ENCODE assay signal across 8 mouse cellular contexts in genomic region chr7:109174949-109175669, GRCm38 (mm10). TPM values are rescaled to one million over a fixed set of nuclear protein-coding genes. Genes with fewer than 3 reads are reported as not detected.
A peak's percentile ranks its signal among the peaks of the same experiment; 100 is the strongest.
DNase-seq lines count a peak whose midpoint lies in the region; ATAC-seq and TF ChIP-seq lines count a peak whose summit lies in the region.

Gene Lmo1, minus strand, starts transcription at chr7:109175207.

- H3K4me1 ChIP-seq in embryonic facial prominence, embryonic 10.5 days = peaks cover 63% of the 10 kb centered on the region
- peaks cover 17% of the 10 kb centered on the region for H3K4me1 ChIP-seq in heart, embryonic 15.5 days (replicated peaks)
- no peaks in the 10 kb centered on the region; the same call in 1 of the 2 replicates for H3K4me1 ChIP-seq in lung, postnatal 0 days (ENCODE audit: insufficient read depth, low read depth, low read length)
- H3K4me1 ChIP-seq in stomach, embryonic 16.5 days (ENCODE audit: control insufficient read depth, insufficient read depth, low read length) = peaks cover 6% of the 10 kb centered on the region; the same call in 1 of the 2 replicates

- H3K9ac ChIP-seq in heart, embryonic 15.5 days = peak within 1 kb of the TSS; percentile 55
- peak within 1 kb of the TSS; percentile 4; the same call in 1 of the 2 replicates for H3K9ac ChIP-seq in lung, postnatal 0 days (replicated peaks; ENCODE audit: low read depth)
- peak within 1 kb of the TSS; percentile 72 for H3K9ac ChIP-seq in stomach, embryonic 16.5 days (ENCODE audit: low read length)

- peaks cover 8% of the 10 kb centered on the region for H3K27me3 ChIP-seq in Patski
- H3K27me3 ChIP-seq in embryonic facial prominence, embryonic 10.5 days (replicated peaks; ENCODE audit: low read depth, poor library complexity, severe bottlenecking) = peaks cover 89% of the 10 kb centered on the region
- peaks cover 65% of the 10 kb centered on the region for H3K27me3 ChIP-seq in heart, embryonic 15.5 days
- H3K27me3 ChIP-seq in lung, postnatal 0 days (replicated peaks; ENCODE audit: insufficient read depth, low read length) = peaks cover 20% of the 10 kb centered on the region
- H3K27me3 ChIP-seq in stomach, embryonic 16.5 days (ENCODE audit: control insufficient read depth, insufficient read depth, low read length) = peaks cover 35% of the 10 kb centered on the region

- no peaks in the 10 kb centered on the region for H3K9me3 ChIP-seq in embryonic facial prominence, embryonic 10.5 days
- no peaks in the 10 kb centered on the region for H3K9me3 ChIP-seq in heart, embryonic 15.5 days (replicated peaks)
- no peaks in the 10 kb centered on the region for H3K9me3 ChIP-seq in lung, postnatal 0 days (ENCODE audit: low read length)
- no peaks in the 10 kb centered on the region for H3K9me3 ChIP-seq in stomach, embryonic 16.5 days (replicated peaks; ENCODE audit: control insufficient read depth, low read length)

- peak within 1 kb of the TSS; percentile 87 for H3K27ac ChIP-seq in embryonic facial prominence, embryonic 10.5 days (replicated peaks)
- H3K27ac ChIP-seq in heart, embryonic 15.5 days = no peak within 1 kb of the TSS
- no peak within 1 kb of the TSS for H3K27ac ChIP-seq in lung, postnatal 0 days (ENCODE audit: low read length)
- H3K27ac ChIP-seq in stomach, embryonic 16.5 days (ENCODE audit: low read length) = no peak within 1 kb of the TSS

- in situ Hi-C loops in Patski (cut with MboI; ENCODE audit: low pct_unique_long_range_greater_than_20kb) = loop anchor here (5.0 to 25.0 kb wide), 4 partner anchors 38 to 537 kb away; partner anchors contain the start of genes Akip1, BC051019 and St5

- H3K4me3 ChIP-seq in embryonic facial prominence, embryonic 10.5 days = peak within 1 kb of the TSS; percentile 78
- H3K4me3 ChIP-seq in heart, embryonic 15.5 days = peak within 1 kb of the TSS; percentile 62
- peak within 1 kb of the TSS; percentile 51 for H3K4me3 ChIP-seq in lung, postnatal 0 days (ENCODE audit: low read depth, low read length)
- H3K4me3 ChIP-seq in stomach, embryonic 16.5 days (replicated peaks; ENCODE audit: low read length) = peak within 1 kb of the TSS; percentile 61

- no peak for TF ChIP-seq CTCF in Patski (IDR thresholded peaks at IDR 0.05)
- no peak for TF ChIP-seq CTCF in lung, postnatal 0 days (IDR thresholded peaks at IDR 0.05)

- no peaks in the 10 kb centered on the region for H3K36me3 ChIP-seq in embryonic facial prominence, embryonic 10.5 days (replicated peaks)
- no peaks in the 10 kb centered on the region for H3K36me3 ChIP-seq in heart, embryonic 15.5 days
- H3K36me3 ChIP-seq in lung, postnatal 0 days (ENCODE audit: insufficient read depth, low read length) = no peaks in the 10 kb centered on the region
- no peaks in the 10 kb centered on the region for H3K36me3 ChIP-seq in stomach, embryonic 16.5 days (ENCODE audit: control insufficient read depth, insufficient read depth, low read length)

- ATAC-seq in Patski = peak; percentile 57
- peak; percentile 63 for ATAC-seq in heart, embryonic 15.5 days (replicated peaks; ENCODE audit: insufficient number of reproducible peaks, insufficient read depth, low FRiP score, low read depth)
- peak; percentile 85 for ATAC-seq in lung, postnatal 0 days
- ATAC-seq in stomach, embryonic 16.5 days (ENCODE audit: insufficient read depth, low FRiP score) = peak; percentile 80

- peak; percentile 9 for DNase-seq in ES-CJ7 (ENCODE audit: low read depth, low spot score)
- DNase-seq in Patski (ENCODE audit: low read depth, low spot score) = no peak
- peak; percentile 64 for DNase-seq in embryonic facial prominence, embryonic 10.5 days (ENCODE audit: low spot score)
- peak; percentile 26 to 43 for DNase-seq in kidney, postnatal 25 days
- DNase-seq in lung, postnatal 0 days (ENCODE audit: low spot score) = peak; percentile 46
- no peak for DNase-seq in spleen, adult 18-20 months

- H3K4me2 ChIP-seq in heart, embryonic 15.5 days = peak within 1 kb of the TSS; percentile 96
- peak within 1 kb of the TSS; percentile 87 for H3K4me2 ChIP-seq in lung, postnatal 0 days (replicated peaks; ENCODE audit: low read depth, low read length)
- H3K4me2 ChIP-seq in stomach, embryonic 16.5 days (ENCODE audit: low read depth, low read length) = peak within 1 kb of the TSS; percentile 97

- CTCF ChIA-PET in Patski (lab: Charles Lee) = interaction anchor here (19.5 kb wide), 1 partner anchor 27 kb away, joined by 255 read pairs; no protein-coding TSS in a partner anchor

- POLR2A ChIA-PET in Patski (lab: Charles Lee) = interaction anchor here (0.7 to 0.8 kb wide), 3 partner anchors 8 to 35 kb away, joined by 3 to 4 read pairs (median 3); no protein-coding TSS in a partner anchor

- TF ChIP-seq EP300 in lung, postnatal 0 days (IDR thresholded peaks at IDR 0.05) = no peak

- WGBS in embryonic facial prominence, embryonic 10.5 days = 5% methylated on average over 67 of the region's 67 CpGs
- under 1% methylated on average over 66 of the region's 67 CpGs for WGBS in heart, embryonic 15.5 days
- under 1% methylated on average over 44 of the region's 67 CpGs for WGBS in lung, postnatal 0 days
- under 1% methylated on average over 67 of the region's 67 CpGs for WGBS in stomach, embryonic 16.5 days

RNA-seq across cellular contexts. Expression of gene Lmo1, which starts in this region (rescaled TPM):
- 10.7 TPM for polyA plus RNA-seq in Patski (2021)
- polyA plus RNA-seq in embryonic facial prominence, embryonic 10.5 days (2016; fragmentation: Nextera tagmentation; extraction: Ambion mirVana) = 23.6 and 30.3 TPM in 2 replicates
- polyA plus RNA-seq in heart, embryonic 15.5 days (2015; fragmentation: Nextera tagmentation; extraction: Ambion mirVana) = 2.4 and 4.3 TPM in 2 replicates
- 10.0 and 10.3 TPM in 2 replicates for polyA plus RNA-seq in lung, postnatal 0 days (2015; fragmentation: Nextera tagmentation; extraction: Ambion mirVana)
- 5.2 and 8.3 TPM in 2 replicates for polyA plus RNA-seq in stomach, embryonic 16.5 days (2015; fragmentation: Nextera tagmentation; extraction: Ambion mirVana)

Comparison
In these comparisons a context has a peak if more than half of its experiments do, and no peak if none do; other contexts are left out.
1. DNase-seq: peak in ES-CJ7 (single experiment), embryonic facial prominence, embryonic 10.5 days (single experiment), kidney, postnatal 25 days (2 of 2) and lung, postnatal 0 days (single experiment); none in Patski (single experiment) and spleen, adult 18-20 months (0 of 2).
2. H3K9ac ChIP-seq: peak in every context shown above with its lines; median percentile 72 in stomach, embryonic 16.5 days; 55 in heart, embryonic 15.5 days; 4 in lung, postnatal 0 days.
3. Peak in every context shown above with its lines, with median percentiles within 50 percentile points of each other: ATAC-seq, H3K4me3 ChIP-seq and H3K4me2 ChIP-seq.